Mouse (Mus musculus) brain, embryonic 14.5 days (tissue): Measurements from ENCODE around the gene 1110051M20Rik. TPM values are rescaled to one million over a fixed set of nuclear protein-coding genes. Genes with fewer than 3 reads are reported as not detected.
A peak's percentile ranks its signal among the peaks of the same experiment; 100 is the strongest.

ENCODE experiments used
- DNase-seq: peaks from one replicate; pipeline ENCODE4 v3.0.0-alpha.2; 2011; ENCODE audit warnings: low read depth
- CTCF ChIP-seq: fragments of 200-500 bp; IDR thresholded peaks from 2 replicates; pipeline ENCODE4 v1.5.1; 2012; ENCODE audit warnings: inconsistent platforms, mild to moderate bottlenecking, moderate library complexity, borderline replicate concordance; ENCODE audit not compliant: insufficient read depth, insufficient read length; ENCODE audit errors: extremely low read depth
- POLR2A ChIP-seq: fragments of 200-500 bp; IDR thresholded peaks from 2 replicates; pipeline ENCODE4 v1.6.1; 2012; ENCODE audit warnings: mild to moderate bottlenecking, inconsistent platforms, borderline replicate concordance; ENCODE audit not compliant: poor library complexity, insufficient read depth, insufficient read length, severe bottlenecking; ENCODE audit errors: extremely low read depth
- polyA plus RNA-seq: library from polyadenylated mRNA; depleted of rRNA; stranded (reverse); fragments of >200 nt; gene quantifications from 2 replicates; pipeline ENCODE4 v1.2.3, GENCODE M21; 2012

1110051M20Rik gene
- polyA plus RNA-seq, 1 experiment = 86.3 TPM

DNA sequence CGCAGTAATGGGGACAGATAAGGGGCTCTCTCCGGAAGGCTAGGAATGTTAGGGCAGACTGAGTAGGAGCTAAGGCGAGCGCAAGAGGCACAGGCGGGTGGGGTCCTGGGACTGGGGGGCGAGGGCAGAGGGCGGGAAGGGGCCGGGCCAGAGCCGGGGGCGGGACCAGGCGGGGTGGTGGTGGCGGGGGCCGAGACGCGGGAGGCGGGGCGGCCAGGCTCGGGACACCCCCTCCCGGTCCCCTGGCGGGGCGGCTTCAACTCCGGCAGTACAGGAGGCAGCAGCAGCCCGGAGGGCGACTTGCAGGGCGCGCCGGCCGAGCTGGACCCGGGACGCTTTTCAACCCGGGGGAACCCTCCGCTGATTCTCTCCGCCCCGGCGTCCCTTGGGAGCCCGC is 12.8 kb upstream of the 1110051M20Rik start, which contains the start of gene Lrp4:
Gene Lrp4, plus strand, starts transcription at position 253 of the 397 bp plus-strand sequence.
- peak; percentile 74 for DNase-seq

DNA sequence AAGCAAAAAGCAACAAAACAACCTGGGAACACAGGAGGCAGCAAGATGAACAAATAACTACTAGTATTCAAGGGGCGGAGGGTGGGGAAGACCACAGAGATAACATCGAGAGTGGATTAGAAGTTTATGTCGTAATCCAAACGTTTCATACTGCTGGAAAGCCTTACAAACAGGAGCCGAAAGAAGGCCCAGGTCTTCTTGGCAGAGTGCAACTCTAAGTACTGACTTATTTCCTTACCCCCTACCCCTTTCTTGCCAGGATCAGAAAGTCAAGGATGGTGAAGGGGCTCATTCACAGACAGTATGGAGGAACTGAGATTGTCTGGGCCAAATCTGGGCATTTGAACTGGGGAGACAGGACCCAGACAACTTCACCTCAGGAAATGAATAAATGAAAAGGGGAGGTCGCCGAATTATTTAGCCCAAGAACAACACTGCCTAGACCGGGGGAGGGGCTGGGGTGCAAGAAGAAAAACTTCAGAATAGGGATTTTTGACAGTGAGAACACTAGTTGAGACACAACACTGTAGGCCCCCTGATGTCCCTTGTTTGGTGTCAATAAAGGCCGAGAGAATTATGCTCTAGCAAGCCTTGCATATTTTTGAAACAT is 12.1 kb upstream of the 1110051M20Rik start:
- DNase-seq = no peak
- TF ChIP-seq POLR2A (no peak), CTCF (no peak)

More for the DNA sequence above, 12.8 kb upstream of the 1110051M20Rik start, which contains the start of gene Lrp4:
- TF ChIP-seq CTCF = no peak

GRCm38 (mm10) chr2:91455826-91456225 is 11.3 kb upstream of the 1110051M20Rik start:
- DNase-seq = peak; percentile 89
- TF ChIP-seq POLR2A = no peak
- TF ChIP-seq CTCF = peak; percentile 69; the same call in 1 of the 2 replicates

GRCm38 (mm10) chr2:91454434-91454833 is 9.9 kb upstream of the 1110051M20Rik start:
- TF ChIP-seq POLR2A = no peak
- TF ChIP-seq CTCF = no peak
- no peak for DNase-seq

GRCm38 (mm10) chr2:91453231-91454075 is 8.9 kb upstream of the 1110051M20Rik start:
- no peak for DNase-seq
- TF ChIP-seq POLR2A = no peak
- no peak for TF ChIP-seq CTCF

DNA sequence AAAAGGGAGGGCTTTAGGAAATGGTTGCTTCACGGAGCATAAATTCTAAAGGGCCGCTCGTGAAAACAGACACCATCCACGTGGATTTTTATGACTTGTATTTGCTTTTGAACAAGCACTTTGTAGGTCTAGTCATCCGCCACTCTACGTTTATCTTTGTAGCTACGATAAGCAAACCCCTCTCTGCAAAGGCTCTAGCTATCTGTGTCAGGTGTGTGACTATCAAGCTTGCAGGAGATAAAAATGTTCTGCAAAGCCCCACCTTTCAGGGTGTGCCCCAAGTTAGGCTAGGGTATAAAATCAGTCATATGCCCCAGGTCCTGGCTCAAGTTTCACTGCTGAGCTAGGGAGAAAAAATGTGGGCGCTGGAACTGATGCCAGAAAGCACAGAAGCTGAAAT is 8.2 kb upstream of the 1110051M20Rik start:
- TF ChIP-seq POLR2A (no peak), CTCF (no peak)
- no peak for DNase-seq

DNA sequence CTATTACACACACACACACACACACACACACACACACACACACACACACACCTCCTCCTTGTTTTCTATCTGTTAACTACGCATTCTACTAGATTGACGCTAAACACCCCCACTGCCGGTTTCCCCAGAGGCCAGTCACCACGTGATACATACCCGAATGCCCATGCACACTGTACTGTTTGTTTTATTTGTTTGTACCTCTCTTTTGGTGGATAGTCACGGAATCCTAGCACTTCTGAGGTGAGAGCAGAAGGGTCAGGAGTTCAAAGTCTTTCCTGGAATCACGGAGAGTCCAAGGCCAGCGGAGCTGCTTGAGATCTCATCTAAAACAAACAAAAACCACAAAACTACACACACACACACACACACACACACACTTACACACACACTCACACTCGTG is 5.8 kb upstream of the 1110051M20Rik start:
- DNase-seq = no peak
- no peak for TF ChIP-seq POLR2A
- TF ChIP-seq CTCF = no peak

GRCm38 (mm10) chr2:91449662-91450061 is 5.2 kb upstream of the 1110051M20Rik start:
- DNase-seq = no peak
- TF ChIP-seq CTCF (no peak), POLR2A (no peak)

GRCm38 (mm10) chr2:91442241-91442640 is 2.3 kb downstream of the 1110051M20Rik start:
- DNase-seq = no peak
- TF ChIP-seq CTCF (no peak), POLR2A (no peak)

DNA sequence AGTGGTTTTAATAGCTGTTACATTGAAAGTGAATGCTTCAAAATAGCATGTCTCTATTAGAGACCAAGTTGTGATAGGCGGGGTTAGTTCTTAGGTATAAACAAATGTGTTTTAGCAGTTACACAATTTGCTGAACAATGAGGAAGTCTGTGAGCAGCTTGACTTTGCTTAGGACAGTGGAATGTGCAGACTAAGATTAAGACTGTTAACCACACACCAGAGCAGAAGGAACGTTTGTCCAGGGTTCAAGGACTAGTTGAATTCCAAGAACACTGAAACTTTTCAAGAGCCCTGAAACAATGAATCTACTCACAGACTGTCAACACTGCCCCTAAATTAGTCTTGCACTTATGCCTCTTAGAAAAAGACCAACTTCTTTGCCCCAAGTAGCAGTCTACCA is 2.8 kb downstream of the 1110051M20Rik start:
- TF ChIP-seq CTCF (no peak), POLR2A (no peak)
- DNase-seq = no peak

DNA sequence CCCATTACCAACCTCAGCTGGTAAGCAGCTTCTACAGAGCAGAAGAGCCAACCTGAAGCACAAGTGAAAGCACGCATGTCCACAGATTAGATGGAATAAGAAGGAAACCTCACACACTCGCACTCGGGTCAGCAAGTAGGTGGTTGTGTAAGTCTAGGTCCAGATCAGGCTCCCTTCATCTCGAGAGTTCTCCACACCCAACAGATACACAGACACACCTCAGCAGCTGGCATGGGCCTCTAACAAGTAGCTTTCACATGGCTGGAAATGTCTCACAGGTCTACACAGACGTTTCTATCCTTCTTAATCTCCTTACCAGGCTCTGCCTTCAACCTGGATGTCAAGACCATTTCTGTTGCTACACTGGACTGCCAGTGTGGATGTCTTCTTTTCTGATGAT is 3.8 kb downstream of the 1110051M20Rik start:
- no peak for DNase-seq
- TF ChIP-seq POLR2A (no peak), CTCF (no peak)
